ENCODE assay signal across 9 mouse cellular contexts in genomic region chr16:38344941-38345725, GRCm38 (mm10). TPM values are rescaled to one million over a fixed set of nuclear protein-coding genes. Genes with fewer than 3 reads are reported as not detected.
DNase-seq lines count a peak whose midpoint lies in the region; ATAC-seq and TF ChIP-seq lines count a peak whose summit lies in the region.
"Had no signal": no experiment of that assay in that cellular context is flagged by ENCODE, and none has a peak within 500 bp of the region (broad histone marks: within the 10 kb centered on the region; RNA-seq: fewer than 3 reads in every experiment).

No protein-coding gene starts in this region.

- WGBS in kidney, embryonic 16.5 days, result 84% methylated on average over 3 of the region's 3 CpGs

- H3K36me3 ChIP-seq in kidney, embryonic 16.5 days (ENCODE audit: insufficient read depth, low read length), result peaks cover 9% of the 10 kb centered on the region
- peaks cover 5% of the 10 kb centered on the region for H3K36me3 ChIP-seq in ES-E14 (ENCODE audit: control insufficient read depth, insufficient read depth, low read length, poor library complexity, severe bottlenecking)

- H3K9me3 ChIP-seq in kidney, embryonic 16.5 days (ENCODE audit: low read length), result peaks cover 4% of the 10 kb centered on the region
- no peaks in the 10 kb centered on the region for H3K9me3 ChIP-seq in ES-E14 (ENCODE audit: control insufficient read depth, insufficient read depth, low read depth, low read length)
- H3K9me3 ChIP-seq: embryonic facial prominence, embryonic 15.5 days had no signal

- in situ Hi-C loops in ES-E14 (cut with MboI; ENCODE audit: low sequenced_read_pairs in 2 of 2, unreplicated experiment in 2 of 2), result loop anchor here (10.0 to 25.0 kb wide), 3 partner anchors 140 to 717 kb away; no protein-coding TSS in a partner anchor

- no peaks in the 10 kb centered on the region for H3K27me3 ChIP-seq in kidney, embryonic 16.5 days (ENCODE audit: insufficient read depth, low read length)
- H3K27me3 ChIP-seq: embryonic facial prominence, embryonic 15.5 days had no signal

- H3K4me2 ChIP-seq in kidney, embryonic 16.5 days (replicated peaks; ENCODE audit: low read depth, low read length), result no peak overlapping the region
- H3K4me2 ChIP-seq: embryonic facial prominence, embryonic 15.5 days had no signal

- ATAC-seq in kidney, embryonic 16.5 days (ENCODE audit: low FRiP score, low TSS enrichment), result no peak

- no peak overlapping the region for H3K4me3 ChIP-seq in kidney, embryonic 16.5 days (ENCODE audit: low read length)
- H3K4me3 ChIP-seq in ES-E14 (ENCODE audit: insufficient read depth in 1 of 2, low read depth in 1 of 2, low read length in 2 of 2, poor library complexity in 1 of 2, severe bottlenecking in 1 of 2), result no peak overlapping the region
- H3K4me3 ChIP-seq: embryonic facial prominence, embryonic 15.5 days had no signal

- H3K27ac ChIP-seq in kidney, embryonic 16.5 days (ENCODE audit: low read length), result peak overlapping the region; percentile 27; the same call in 1 of the 2 replicates
- H3K27ac ChIP-seq in ES-E14 (ENCODE audit: insufficient read depth, low read depth, low read length, poor library complexity, severe bottlenecking), result no peak overlapping the region
- H3K27ac ChIP-seq: embryonic facial prominence, embryonic 15.5 days had no signal

- DNase-seq in kidney, postnatal 25 days, result no peak
- no peak for DNase-seq in ES-E14 (ENCODE audit: low read depth, low spot score)
- peak; percentile 81 for DNase-seq in embryo, embryonic 10.5 days (ENCODE audit: low spot score)
- peak; percentile 50 for DNase-seq in lung, postnatal 25 days (ENCODE audit: low spot score)
- DNase-seq in right cerebral cortex, postnatal 36 days (ENCODE audit: low spot score in 2 of 2), result no peak
- no peak for DNase-seq in cerebellum, adult 9-10 months
- no peak for DNase-seq in adrenal gland, postnatal 25 days

- H3K4me1 ChIP-seq in kidney, embryonic 16.5 days (ENCODE audit: insufficient read depth, low read length), result peaks cover 13% of the 10 kb centered on the region
- H3K4me1 ChIP-seq in ES-E14 (ENCODE audit: control insufficient read depth in 2 of 2, insufficient read depth in 2 of 2, low read length in 2 of 2, poor library complexity in 1 of 2), result peaks cover 4 to 8% of the 10 kb centered on the region in 2 experiments; a peak in 2 of 4 replicates

- H3K9ac ChIP-seq in kidney, embryonic 16.5 days (replicated peaks; ENCODE audit: low read length), result no peak overlapping the region
- H3K9ac ChIP-seq in ES-E14 (ENCODE audit: insufficient read depth, low read depth, low read length, poor library complexity, severe bottlenecking), result no peak overlapping the region
- H3K9ac ChIP-seq: embryonic facial prominence, embryonic 15.5 days had no signal

TF ChIP-seq in ES-E14, 5 proteins besides CTCF, POLR2A, EP300 and RAD21:
- TF ChIP-seq ZC3H11A (IDR thresholded peaks at IDR 0.05; ENCODE audit: borderline replicate concordance, low read depth, low read length) (peak; percentile 78; the same call in 1 of the 2 replicates), HCFC1 (IDR thresholded peaks at IDR 0.05; ENCODE audit: borderline replicate concordance, insufficient read depth, low read length) (no peak), ZNF384 (IDR thresholded peaks at IDR 0.05; ENCODE audit: low read depth, low read length) (no peak), MAFK (IDR thresholded peaks at IDR 0.05; ENCODE audit: insufficient read depth, low read depth, low read length) (no peak), CHD2 (IDR thresholded peaks at IDR 0.05; ENCODE audit: low read depth, low read length) (no peak)

RNA-seq across cellular contexts. Expression of gene Cox17, which starts 1.7 kb away (rescaled TPM):
- 147 and 149 TPM in 2 replicates for polyA plus RNA-seq in kidney, embryonic 16.5 days (2015; fragmentation: Nextera tagmentation; extraction: Ambion mirVana)
- 185 and 249 TPM in 2 replicates for total RNA-seq in ES-E14 (2012; rRNA removed)
- total RNA-seq in adrenal gland, postnatal 25 days (2021), result 271 and 273 TPM in 2 replicates

RNA-seq across cellular contexts. Expression of gene Gm21987, which starts 1.7 kb away (rescaled TPM):
- not detected in 2 replicates for polyA plus RNA-seq in kidney, embryonic 16.5 days (2015; fragmentation: Nextera tagmentation; extraction: Ambion mirVana)
- total RNA-seq in ES-E14 (2012; rRNA removed), result not detected in 2 replicates
- total RNA-seq in adrenal gland, postnatal 25 days (2021), result not detected in 2 replicates
- polyA plus RNA-seq: embryonic facial prominence, embryonic 15.5 days had no signal

RNA-seq across cellular contexts. Expression of gene Maats1, which starts 3.2 kb away (rescaled TPM):
- 0.08 and 0.26 TPM in 2 replicates for polyA plus RNA-seq in kidney, embryonic 16.5 days (2015; fragmentation: Nextera tagmentation; extraction: Ambion mirVana)
- total RNA-seq in ES-E14 (2012; rRNA removed), result 1.1 and 1.8 TPM in 2 replicates
- total RNA-seq in adrenal gland, postnatal 25 days (2021), result 0.36 and 0.48 TPM in 2 replicates

RNA-seq across cellular contexts. Expression of gene Popdc2, which starts 16.9 kb away (rescaled TPM):
- polyA plus RNA-seq in kidney, embryonic 16.5 days (2015; fragmentation: Nextera tagmentation; extraction: Ambion mirVana), result 0.54 and 6.7 TPM in 2 replicates
- 0.49 and 0.58 TPM in 2 replicates for total RNA-seq in ES-E14 (2012; rRNA removed)
- 1.5 TPM in 2 replicates for total RNA-seq in adrenal gland, postnatal 25 days (2021)

RNA-seq across cellular contexts. Expression of gene Nr1i2, which starts 50.5 kb away (rescaled TPM):
- 0.39 and 0.46 TPM in 2 replicates for polyA plus RNA-seq in kidney, embryonic 16.5 days (2015; fragmentation: Nextera tagmentation; extraction: Ambion mirVana)
- 0.16 and 0.18 TPM in 2 replicates for total RNA-seq in ES-E14 (2012; rRNA removed)
- not detected in 2 replicates for total RNA-seq in adrenal gland, postnatal 25 days (2021)
- polyA plus RNA-seq: embryonic facial prominence, embryonic 15.5 days had no signal

Comparison
In these comparisons a context has a peak if more than half of its experiments do, and no peak if none do; other contexts are left out.
1. DNase-seq: peak in embryo, embryonic 10.5 days (single experiment) and lung, postnatal 25 days (single experiment); none in kidney, postnatal 25 days (0 of 2), ES-E14 (single experiment), right cerebral cortex, postnatal 36 days (0 of 2), cerebellum, adult 9-10 months (single experiment) and adrenal gland, postnatal 25 days (single experiment).